Mouse (Mus musculus) megakaryocyte progenitor cell, adult 5-6 weeks (primary cell): ENCODE data around the gene Plekhb2. TPM values are rescaled to one million over a fixed set of nuclear protein-coding genes. Genes with fewer than 3 reads are reported as not detected.

Source experiments
- ATAC-seq: replicated peaks from 2 replicates; pipeline ENCODE4 v1.8.0; 2016; ENCODE audit warnings: mild to moderate bottlenecking, moderate TSS enrichment, inconsistent platforms; ENCODE audit not compliant: poor library complexity
- total RNA-seq, 2 experiments: library from RNA; stranded (forward) in 1 of 2; stranded (reverse) in 1 of 2; fragments of 157-497, 149-512 nt in 1 of 2; fragments of 200-1000 nt in 1 of 2; gene quantifications; 2 replicates each; pipeline versions ENCODE4 v1.2.3 to v1.2.4; 2015 to 2017

The Plekhb2 gene
- total RNA-seq, 2 experiments from 2014 or later: 15.9 to 37.4 TPM

- ATAC-seq: no peak
Measured at GRCm38 (mm10) chr1:34864243-34864642, 14.5 kb downstream of the Plekhb2 start.

GRCm38 (mm10) chr1:34865866-34866265, 16.1 kb downstream of the Plekhb2 start:
- no peak for ATAC-seq

GRCm38 (mm10) chr1:34866815-34867573, 17.2 kb downstream of the Plekhb2 start:
- peak; percentile 98 for ATAC-seq

- ATAC-seq: no peak
Measured at GRCm38 (mm10) chr1:34867574-34867955, 17.8 kb downstream of the Plekhb2 start.

GRCm38 (mm10) chr1:34868391-34868790, 18.6 kb downstream of the Plekhb2 start:
- no peak for ATAC-seq

GRCm38 (mm10) chr1:34869231-34869630, 19.5 kb downstream of the Plekhb2 start:
- ATAC-seq: no peak

GRCm38 (mm10) chr1:34871170-34871569, 21.4 kb downstream of the Plekhb2 start:
- no peak for ATAC-seq

- no peak for ATAC-seq
Measured at GRCm38 (mm10) chr1:34873551-34873950, 23.8 kb downstream of the Plekhb2 start.

GRCm38 (mm10) chr1:34879611-34880010, 29.8 kb downstream of the Plekhb2 start:
- ATAC-seq: no peak

GRCm38 (mm10) chr1:34883776-34884175, 34.0 kb downstream of the Plekhb2 start:
- no peak for ATAC-seq

GRCm38 (mm10) chr1:34891559-34892289, 41.9 kb downstream of the Plekhb2 start:
- peak; percentile 76 for ATAC-seq

- ATAC-seq: no peak
Measured at GRCm38 (mm10) chr1:34892466-34892865, 42.7 kb downstream of the Plekhb2 start.

- ATAC-seq: no peak
Measured at GRCm38 (mm10) chr1:34893331-34893730, 43.6 kb downstream of the Plekhb2 start.

- no peak; the same call in 1 of the 2 replicates for ATAC-seq
Measured at GRCm38 (mm10) chr1:34893831-34894230, 44.1 kb downstream of the Plekhb2 start.

- ATAC-seq: no peak
Measured at GRCm38 (mm10) chr1:34896102-34896501, 46.3 kb downstream of the Plekhb2 start.

- ATAC-seq: peak; percentile 90
Measured at GRCm38 (mm10) chr1:34896898-34897297, 47.1 kb downstream of the Plekhb2 start.

GRCm38 (mm10) chr1:34928656-34929055, 78.9 kb downstream of the Plekhb2 start:
- ATAC-seq: no peak

Other genes starting within 250 kb of the Plekhb2 start
- 27.1 and 34.8 TPM in 2 replicates for gene Fam168b, start 6.9 kb upstream of the Plekhb2 start, total RNA-seq (2015)
- gene Fam168b, start 6.9 kb upstream of the Plekhb2 start, total RNA-seq (2017): 51.7 and 52.5 TPM in 2 replicates